Mouse (Mus musculus): ENCODE measurements around the gene Pla2g4b.
A peak's percentile ranks its signal among the peaks of the same experiment; 100 is the strongest.

- TF ChIP-seq CTCF (IDR thresholded peaks at IDR 0.05; ENCODE audit: low read depth, low read length) (peak; percentile 28), POLR2A (IDR thresholded peaks at IDR 0.05; ENCODE audit: insufficient read depth, low read length) (no peak)
Observed at GRCm38 (mm10) chr2:120064639-120065038, 31.4 kb downstream of the Pla2g4b start.
